ENCODE assay signal across 8 mouse cellular contexts in genomic region chr11:81153841-81154240, GRCm38 (mm10).
DNase-seq lines count a peak whose midpoint lies in the region; ATAC-seq lines count a peak whose summit lies in the region.

No protein-coding gene starts in this region.

- peaks cover 77% of the 10 kb centered on the region for H3K27me3 ChIP-seq in heart, embryonic 15.5 days
- peaks cover 44% of the 10 kb centered on the region for H3K27me3 ChIP-seq in hindbrain, embryonic 12.5 days
- peaks cover 74% of the 10 kb centered on the region for H3K27me3 ChIP-seq in midbrain, embryonic 10.5 days (ENCODE audit: low read depth, poor library complexity, severe bottlenecking)

- no peaks in the 10 kb centered on the region for H3K9me3 ChIP-seq in heart, embryonic 15.5 days (replicated peaks)
- no peaks in the 10 kb centered on the region for H3K9me3 ChIP-seq in hindbrain, embryonic 12.5 days (replicated peaks)
- H3K9me3 ChIP-seq in midbrain, embryonic 10.5 days (replicated peaks) = no peaks in the 10 kb centered on the region

- H3K4me1 ChIP-seq in heart, embryonic 15.5 days (replicated peaks) = peaks cover 25% of the 10 kb centered on the region
- H3K4me1 ChIP-seq in hindbrain, embryonic 12.5 days = peaks cover 20% of the 10 kb centered on the region
- peaks cover 30% of the 10 kb centered on the region for H3K4me1 ChIP-seq in midbrain, embryonic 10.5 days

- H3K4me2 ChIP-seq in heart, embryonic 15.5 days = peak overlapping the region; percentile 93
- H3K4me2 ChIP-seq in hindbrain, embryonic 12.5 days (replicated peaks) = peak overlapping the region; percentile 98

- DNase-seq in heart, adult 18-20 months = no peak
- DNase-seq in ZHBTc4 (ENCODE audit: low read depth, low spot score) = peak; percentile 19
- DNase-seq in midbrain, embryonic 10.5 days (ENCODE audit: low spot score) = no peak
- no peak for DNase-seq in adrenal gland, postnatal 36 days
- DNase-seq in cerebellum, adult 9-10 months = no peak
- no peak for DNase-seq in retina, postnatal 1 day

- H3K4me3 ChIP-seq in heart, embryonic 15.5 days = peak overlapping the region; percentile 55
- H3K4me3 ChIP-seq in hindbrain, embryonic 12.5 days = peak overlapping the region; percentile 67
- H3K4me3 ChIP-seq in midbrain, embryonic 10.5 days = peak overlapping the region; percentile 75

- no peak overlapping the region for H3K27ac ChIP-seq in heart, embryonic 15.5 days
- H3K27ac ChIP-seq in hindbrain, embryonic 12.5 days = no peak overlapping the region
- peak overlapping the region; percentile 83 for H3K27ac ChIP-seq in midbrain, embryonic 10.5 days (replicated peaks)

- no peak overlapping the region for H3K9ac ChIP-seq in heart, embryonic 15.5 days
- peak overlapping the region; percentile 74 for H3K9ac ChIP-seq in hindbrain, embryonic 12.5 days

- no peaks in the 10 kb centered on the region for H3K36me3 ChIP-seq in heart, embryonic 15.5 days
- H3K36me3 ChIP-seq in hindbrain, embryonic 12.5 days = no peaks in the 10 kb centered on the region
- no peaks in the 10 kb centered on the region for H3K36me3 ChIP-seq in midbrain, embryonic 10.5 days

- 17% methylated on average over 13 of the region's 13 CpGs for WGBS in heart, embryonic 15.5 days
- WGBS in hindbrain, embryonic 12.5 days = 13% methylated on average over 13 of the region's 13 CpGs
- 14% methylated on average over 13 of the region's 13 CpGs for WGBS in midbrain, embryonic 10.5 days

- ATAC-seq in heart, embryonic 15.5 days (replicated peaks; ENCODE audit: insufficient number of reproducible peaks, insufficient read depth, low FRiP score, low read depth) = no peak
- ATAC-seq in hindbrain, embryonic 12.5 days (ENCODE audit: low FRiP score) = no peak
